Mouse (Mus musculus): ENCODE measurements around the gene Stk11.

Gene Stk11

DNA sequence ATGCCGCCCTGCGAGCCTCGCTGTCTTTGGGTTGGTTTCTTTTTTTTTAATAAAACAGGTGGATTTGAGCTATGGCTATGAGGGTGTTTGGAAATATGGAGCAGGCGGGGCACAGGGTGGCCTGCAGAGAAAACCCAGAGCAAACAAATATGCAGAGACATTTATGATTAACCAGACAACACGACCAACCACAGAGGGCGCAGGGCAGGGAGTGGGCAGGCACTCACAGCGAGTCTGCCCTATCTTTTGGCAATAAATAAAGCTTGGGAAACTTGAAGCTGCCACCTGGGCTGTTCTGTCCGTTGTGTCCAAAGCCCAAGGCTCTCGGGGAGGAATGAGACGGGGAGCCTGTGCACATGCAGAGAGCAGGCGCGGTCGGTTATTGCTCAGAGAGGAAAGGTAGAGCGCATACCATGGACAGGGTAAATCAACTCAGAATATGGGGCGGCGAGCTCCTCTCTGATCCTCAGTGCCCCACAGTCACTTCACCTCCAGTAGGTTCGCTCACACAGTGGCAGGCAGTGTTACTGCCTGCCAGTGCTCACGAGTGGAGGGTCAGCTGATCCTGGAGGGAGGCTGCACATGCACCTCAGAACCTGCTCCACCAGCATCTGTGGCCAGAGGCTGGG is 14.9 kb downstream of the Stk11 start:
- peak in 1 of 2 experiments; percentile 25 for DNase-seq (ENCODE audit: low spot score in 2 of 2)

GRCm38 (mm10) chr10:80131316-80131951 is 15.8 kb downstream of the Stk11 start:
- peak in 1 of 2 experiments; percentile 19 for DNase-seq (ENCODE audit: low spot score in 2 of 2)

- no peak for DNase-seq (ENCODE audit: low spot score in 2 of 2)
These were observed 16.3 kb downstream of the Stk11 start for GRCm38 (mm10) chr10:80131952-80132350.

DNA sequence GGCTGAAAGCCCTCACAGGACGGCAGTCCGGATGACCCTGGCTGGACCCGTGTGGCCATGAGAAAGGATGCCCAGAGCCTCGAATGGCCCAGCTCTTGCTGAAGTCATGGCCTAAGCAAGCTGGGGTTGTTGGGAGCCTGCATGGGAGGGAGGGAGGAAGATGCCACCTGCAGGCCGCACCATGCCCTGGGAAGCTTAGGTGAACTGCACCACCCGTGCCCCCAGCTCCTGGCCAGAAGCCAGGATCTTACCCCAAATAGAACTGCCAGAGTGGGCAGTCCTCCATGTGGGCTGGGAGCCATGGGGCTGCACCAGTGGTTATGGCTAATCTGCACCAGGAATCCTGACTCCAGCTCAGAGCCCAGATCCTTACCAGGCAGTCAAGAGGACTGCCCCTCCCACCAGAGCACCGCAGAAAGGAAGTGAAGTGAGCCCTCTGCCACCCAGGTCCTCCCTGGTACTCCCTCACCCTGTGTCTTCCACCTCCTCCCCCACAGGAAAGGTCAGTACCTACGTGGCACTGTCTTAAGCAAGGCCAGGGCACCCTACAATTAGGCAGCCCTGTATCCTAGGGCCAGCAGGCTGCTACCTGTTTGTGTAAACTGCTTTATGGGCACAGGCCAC is 17.7 kb downstream of the Stk11 start:
- DNase-seq (ENCODE audit: low spot score in 2 of 2), result no peak

- no peak for DNase-seq (ENCODE audit: low spot score in 2 of 2)
These were observed 18.8 kb downstream of the Stk11 start for GRCm38 (mm10) chr10:80134421-80134820.

DNA sequence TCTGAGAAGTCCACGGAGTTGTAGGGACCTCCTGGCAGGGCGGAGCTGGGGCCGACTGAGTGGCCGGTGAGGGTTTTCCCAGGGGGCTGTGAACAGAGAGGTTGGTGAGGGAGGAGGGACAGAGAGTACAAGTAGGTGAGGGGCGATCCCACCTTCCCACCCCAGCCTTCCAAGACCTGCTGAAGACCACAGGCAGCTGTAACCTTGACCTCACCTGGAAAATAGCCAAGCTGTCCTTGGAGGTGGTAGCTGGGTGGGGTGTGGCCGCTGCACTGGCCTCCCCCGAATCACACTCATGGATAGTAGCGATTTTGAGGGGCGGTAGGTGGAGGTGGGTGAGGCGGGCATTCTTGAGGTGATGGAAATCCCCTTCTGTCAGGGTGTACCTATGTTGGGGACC is 19.6 kb downstream of the Stk11 start:
- DNase-seq (ENCODE audit: low spot score in 2 of 2), result no peak

DNA sequence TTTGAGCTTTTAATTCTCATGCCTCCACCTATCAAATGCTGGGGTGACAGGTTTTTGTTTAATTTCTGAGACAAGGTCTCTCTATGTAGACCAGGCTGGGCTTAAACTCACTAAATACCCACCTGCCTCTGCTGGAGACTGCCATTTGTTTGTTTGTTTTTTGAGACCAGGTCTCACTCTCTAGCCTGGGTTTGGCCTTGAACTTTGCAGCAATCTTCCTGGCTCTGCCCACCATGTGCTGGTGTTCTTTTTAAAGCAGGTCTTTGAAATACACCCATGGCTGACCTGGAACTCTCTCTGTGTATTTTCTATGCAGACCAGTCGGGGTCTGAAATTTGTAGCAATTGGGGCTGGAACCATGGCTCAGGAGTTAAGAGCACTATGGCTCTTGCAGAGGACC is 20.0 kb downstream of the Stk11 start:
- DNase-seq (ENCODE audit: low spot score in 2 of 2), result no peak

- DNase-seq (ENCODE audit: low spot score in 2 of 2), result no peak
These were observed 20.8 kb downstream of the Stk11 start for GRCm38 (mm10) chr10:80136179-80136951.

GRCm38 (mm10) chr10:80136952-80137625 is 21.5 kb downstream of the Stk11 start:
- no peak for DNase-seq (ENCODE audit: low spot score in 2 of 2)

- DNase-seq (ENCODE audit: low spot score in 2 of 2), result no peak
These were observed 22.3 kb downstream of the Stk11 start for GRCm38 (mm10) chr10:80137626-80138552.

DNA sequence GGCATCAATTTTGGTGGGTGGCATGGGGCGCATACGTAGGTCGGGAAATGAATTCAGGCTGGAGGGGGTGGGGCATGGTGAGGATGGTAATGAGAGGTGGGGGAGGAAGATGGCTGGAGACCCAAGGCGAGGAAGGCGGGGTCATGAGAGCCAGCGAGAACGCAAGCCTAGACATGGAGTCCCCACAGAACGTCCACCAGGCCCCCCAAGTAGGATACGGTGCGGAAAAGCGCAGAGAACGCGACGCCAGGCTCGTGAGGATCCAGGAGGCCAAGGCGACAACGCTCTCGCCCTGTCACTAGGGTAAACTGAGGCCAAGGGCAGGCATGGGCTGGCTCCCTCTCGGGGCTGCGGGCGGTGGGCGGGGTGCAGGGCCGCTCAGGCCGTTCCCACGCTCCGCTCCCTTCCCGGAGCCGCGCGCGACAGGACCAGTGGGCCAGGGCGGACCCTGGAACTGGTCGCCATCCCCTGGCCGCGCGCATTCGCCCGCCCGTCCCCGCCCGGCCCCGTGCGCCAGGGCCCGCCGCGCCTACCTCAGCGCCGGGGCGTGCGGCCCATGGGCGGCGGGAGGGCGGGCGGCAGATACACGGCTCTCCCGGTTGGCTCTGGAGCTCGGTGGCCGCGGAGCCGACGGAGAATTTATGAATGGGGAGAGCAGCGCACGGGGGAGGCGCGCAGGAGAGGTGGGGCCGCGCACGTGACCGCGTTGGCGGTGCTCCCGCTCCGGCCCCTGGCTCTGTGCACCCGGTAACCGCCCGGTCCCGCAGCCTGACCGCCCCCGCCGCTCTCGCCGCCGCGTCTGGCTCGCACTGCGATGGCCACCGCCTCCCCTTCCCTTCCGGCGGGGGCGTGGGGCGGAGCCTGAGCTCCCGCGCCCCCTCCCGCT is 23.2 kb downstream of the Stk11 start, which contains the start of gene Atp5d:
Gene Atp5d, plus strand, starts transcription at position 80 of the 886 bp plus-strand sequence.
- DNase-seq (ENCODE audit: low spot score in 2 of 2), result no peak

- no peak for DNase-seq (ENCODE audit: low spot score in 2 of 2)
These were observed 23.8 kb downstream of the Stk11 start for GRCm38 (mm10) chr10:80139439-80139775.

DNA sequence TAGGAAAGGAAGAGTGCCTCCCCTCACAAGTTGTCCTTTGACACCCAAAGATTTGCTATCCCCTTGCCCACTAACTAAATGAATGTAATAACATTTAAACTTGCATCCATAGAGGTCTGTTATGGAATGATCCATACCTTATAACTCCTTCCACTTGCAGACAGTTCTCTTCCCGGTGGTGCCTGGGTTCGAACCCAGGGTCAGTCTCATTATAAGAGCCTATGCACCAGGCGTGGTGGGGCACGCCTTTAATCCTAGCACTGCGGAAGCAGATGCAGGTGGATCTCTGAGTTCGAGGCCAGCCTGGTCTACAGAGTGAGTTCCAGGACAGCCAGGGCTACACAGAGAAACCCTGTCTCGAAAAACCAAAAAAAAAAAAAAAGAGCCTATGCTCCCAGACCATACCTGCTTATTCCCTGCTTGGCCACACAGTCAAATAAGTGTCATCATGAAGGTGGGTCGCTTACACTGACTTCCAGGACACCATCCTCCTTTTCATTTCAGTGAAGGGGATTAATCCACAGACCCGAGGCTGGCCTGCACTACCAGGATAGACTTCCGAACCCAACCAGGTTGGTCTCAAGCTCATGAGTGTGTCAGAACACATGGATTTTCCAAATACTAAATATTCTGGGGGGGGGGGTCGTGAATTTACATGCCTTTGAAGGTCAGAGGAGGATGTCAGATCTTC is 24.5 kb downstream of the Stk11 start:
- DNase-seq (ENCODE audit: low spot score in 2 of 2), result no peak

DNA sequence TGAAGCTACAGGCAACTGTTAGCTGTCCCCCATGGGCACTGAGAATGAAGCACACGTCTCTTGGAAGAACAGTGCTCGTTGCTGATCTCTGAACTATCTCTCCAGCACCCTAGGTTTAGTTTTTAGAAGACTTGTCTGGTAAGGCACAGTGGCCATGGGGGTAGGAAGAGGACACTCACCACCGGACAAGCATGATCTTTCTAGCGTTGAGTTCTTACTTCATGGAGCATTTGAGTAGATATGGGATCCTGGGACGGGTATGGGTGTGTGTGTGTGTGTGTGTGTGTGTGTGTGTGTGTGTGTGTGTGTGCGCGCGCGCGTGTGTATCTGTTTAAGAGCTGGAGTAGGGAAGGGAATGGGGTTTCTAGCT is 25.0 kb downstream of the Stk11 start, which contains the start of gene Cbarp:
Gene Cbarp, minus strand, starts transcription at position 170 of the 370 bp plus-strand sequence.
- DNase-seq (ENCODE audit: low spot score in 2 of 2), result no peak

GRCm38 (mm10) chr10:80141243-80141642 is 25.6 kb downstream of the Stk11 start:
- peak; percentile 94 for DNase-seq (ENCODE audit: low spot score in 2 of 2)

- DNase-seq (ENCODE audit: low spot score in 2 of 2), result peak; percentile 90 to 93
These were observed 26.4 kb downstream of the Stk11 start for GRCm38 (mm10) chr10:80141786-80142529.

GRCm38 (mm10) chr10:80142530-80142925 is 26.9 kb downstream of the Stk11 start:
- no peak for DNase-seq (ENCODE audit: low spot score in 2 of 2)

GRCm38 (mm10) chr10:80143664-80144063 is 28.1 kb downstream of the Stk11 start:
- DNase-seq (ENCODE audit: low spot score in 2 of 2), result no peak

All from urinary bladder, postnatal 4 days (tissue).